In genomic region chr6:108413593-108413992, GRCm38 (mm10) we compare ENCODE assay signal across 13 mouse cellular contexts.
"Had no signal": no experiment of that assay in that cellular context is flagged by ENCODE, and none has a peak within 500 bp of the region (broad histone marks: within the 10 kb centered on the region; RNA-seq: fewer than 3 reads in every experiment).

No protein-coding gene starts in this region.

- DNase-seq: cerebellum, postnatal 10 days; cerebellum, postnatal 14 days; cerebellum, postnatal 25 days; embryo, embryonic 11 days; forebrain, postnatal 0 days; gastrocnemius, adult 2 months; gastrocnemius, postnatal 10 days; gastrocnemius, postnatal 14 days; gastrocnemius, postnatal 25 days; gastrocnemius, postnatal 36 days; heart, adult 11 months; heart, adult 18-20 months; heart, adult 2 months had no signal
